Mouse (Mus musculus): ENCODE results near the gene Kpna1. TPM values are rescaled to one million over a fixed set of nuclear protein-coding genes. Genes with fewer than 3 reads are reported as not detected.

Gene Kpna1
- total and polyA plus RNA-seq, 3 experiments, result 22.1 to 63.9 (median 57.9) TPM

- TF ChIP-seq USF1 (IDR thresholded peaks at IDR 0.05; ENCODE audit: low read depth, low read length), result no peak
- no peak for TF ChIP-seq E2F4 (IDR thresholded peaks at IDR 0.05; ENCODE audit: insufficient replicate concordance, low read depth, low read length)
- TF ChIP-seq ZC3H11A (IDR thresholded peaks at IDR 0.05; ENCODE audit: low read depth, low read length), result no peak
- peak; percentile 30; the same call in 1 of the 2 replicates for TF ChIP-seq ETS1 (conservative IDR thresholded peaks at IDR 0.05; ENCODE audit: low read depth, low read length)
- TF ChIP-seq ZNF384 (IDR thresholded peaks at IDR 0.05; ENCODE audit: low read depth, low read length), result no peak
- TF ChIP-seq NRF1 (IDR thresholded peaks at IDR 0.05; ENCODE audit: low read depth, low read length), result no peak
- TF ChIP-seq USF2 (conservative IDR thresholded peaks at IDR 0.05; ENCODE audit: low read depth, low read length), result no peak
- TF ChIP-seq PAX5 (IDR thresholded peaks at IDR 0.05; ENCODE audit: low read length), result no peak
- peak; percentile 60; the same call in 1 of the 2 replicates for TF ChIP-seq BHLHE40 (IDR thresholded peaks at IDR 0.05; ENCODE audit: low read depth, low read length)
- TF ChIP-seq KAT2A (IDR thresholded peaks at IDR 0.05; ENCODE audit: insufficient replicate concordance, low read length), result no peak
- TF ChIP-seq ELF1 (IDR thresholded peaks at IDR 0.05; ENCODE audit: low read depth, low read length), result peak; percentile 27; the same call in 1 of the 2 replicates
- TF ChIP-seq ZMIZ1 (IDR thresholded peaks at IDR 0.05; ENCODE audit: low read depth, low read length), result 0 out of 2 replicates have a peak, but pooled peaks have one; percentile 6
- no peak for TF ChIP-seq GABPA (IDR thresholded peaks at IDR 0.05; ENCODE audit: insufficient replicate concordance, low read depth, low read length)
- TF ChIP-seq JUND (conservative IDR thresholded peaks at IDR 0.05; ENCODE audit: low read depth, low read length), result no peak
Measured at GRCm38 (mm10) chr16:35938211-35939151, 40.1 kb upstream of the Kpna1 start, which contains the start of the genes Parp9 and Dtx3l (continued).

GRCm38 (mm10) chr16:35939261-35939660, 39.3 kb upstream of the Kpna1 start:
- in situ Hi-C loops (cut with MboI; ENCODE audit: low pct_ligation_motif_present, low pct_unique_long_range_greater_than_20kb, low sequenced_read_pairs) (loop anchor here (5.0 to 10.0 kb wide), 2 partner anchors 67 to 194 kb away; partner anchors contain the start of gene Parp14), dilution Hi-C loops (cut with MboI; ENCODE audit: extremely low pct_ligation_motif_present, extremely low pct_unique_long_range_greater_than_20kb, low sequenced_read_pairs) (no loop called here)
- Histone ChIP-seq H3K4me2 (ENCODE audit: insufficient read depth, low read depth, poor library complexity, severe bottlenecking) (peak overlapping the region; percentile 83), H3K27me3 (replicated peaks) (no peaks in the 10 kb centered on the region), H3K79me2 (replicated peaks; ENCODE audit: control insufficient read depth, extremely low read depth, insufficient read depth, poor library complexity, severe bottlenecking) (peaks cover 6% of the 10 kb centered on the region), H3K4me3 (replicated peaks in 1 of 3; ENCODE audit: low read depth in 2 of 3, low read length in 2 of 3, poor library complexity in 1 of 3) (peak overlapping the region; percentile 68 to 100 (median 69)), H3K36me3 (replicated peaks in 1 of 2; ENCODE audit: control insufficient read depth in 1 of 2, insufficient read depth in 1 of 2, low read length in 1 of 2) (peaks cover 31 to 55% of the 10 kb centered on the region in 2 experiments), H3K27ac (ENCODE audit: insufficient read depth, low read depth) (peak overlapping the region; percentile 55), H3K9me3 (replicated peaks; ENCODE audit: low read length) (no peaks in the 10 kb centered on the region), H3K9ac (ENCODE audit: insufficient read depth, low read depth) (peak overlapping the region; percentile 64), H3K4me1 (ENCODE audit: control insufficient read depth in 1 of 2, insufficient read depth in 2 of 2) (peaks cover 6 to 28% of the 10 kb centered on the region in 2 experiments)
- peak; percentile 70; the same call in 1 of the 2 replicates for TF ChIP-seq CHD2 (IDR thresholded peaks at IDR 0.05; ENCODE audit: low read length)
- TF ChIP-seq RCOR1 (conservative IDR thresholded peaks at IDR 0.05; ENCODE audit: low read depth, low read length), result no peak; the same call in 1 of the 2 replicates
- TF ChIP-seq RAD21 (IDR thresholded peaks at IDR 0.05; ENCODE audit: low read depth, low read length), result no peak; the same call in 1 of the 2 replicates
- TF ChIP-seq IRF4 (IDR thresholded peaks at IDR 0.05; ENCODE audit: low read depth, low read length), result no peak
- no peak for TF ChIP-seq ZC3H11A (IDR thresholded peaks at IDR 0.05; ENCODE audit: low read depth, low read length)
- TF ChIP-seq GABPA (IDR thresholded peaks at IDR 0.05; ENCODE audit: insufficient replicate concordance, low read depth, low read length), result no peak
- DNase-seq (ENCODE audit: extremely low read depth), result peak; percentile 59

Measured in CH12.LX (cell line).